Mouse (Mus musculus) hindbrain, embryonic 10.5 days (tissue): ENCODE results near the gene Flvcr2. TPM values are rescaled to one million over a fixed set of nuclear protein-coding genes. Genes with fewer than 3 reads are reported as not detected.
A peak's percentile ranks its signal among the peaks of the same experiment; 100 is the strongest.

Source experiments
- DNase-seq: peaks from one replicate; pipeline ENCODE4 v3.0.0-alpha.2; 2017; ENCODE audit warnings: low spot score
- H3K27ac ChIP-seq: fragments of 300-500 bp; sonication (generic); 2 replicates; pipeline ENCODE4 v1.5.1; 2016; ENCODE audit warnings: mild to moderate bottlenecking, moderate library complexity
- H3K27me3 ChIP-seq: fragments of 300-500 bp; sonication (generic); 2 replicates; pipeline ENCODE4 v1.6.1; 2016; ENCODE audit warnings: mild to moderate bottlenecking; ENCODE audit not compliant: poor library complexity, insufficient read depth, severe bottlenecking
- H3K36me3 ChIP-seq: fragments of 300-500 bp; sonication (generic); 2 replicates; pipeline ENCODE4 v1.6.1; 2016; ENCODE audit warnings: mild to moderate bottlenecking, moderate library complexity
- H3K4me1 ChIP-seq: fragments of 300-500 bp; sonication (generic); replicated peaks from 2 replicates; pipeline ENCODE4 v1.6.1; 2016; ENCODE audit warnings: mild to moderate bottlenecking
- H3K4me3 ChIP-seq: fragments of 300-500 bp; sonication (generic); 2 replicates; pipeline ENCODE4 v1.5.1; 2016; ENCODE audit warnings: mild to moderate bottlenecking, moderate library complexity
- H3K9me3 ChIP-seq: fragments of 300-500 bp; sonication (generic); 2 replicates; pipeline ENCODE4 v1.6.1; 2016; ENCODE audit warnings: mild to moderate bottlenecking, moderate library complexity
- WGBS: fragments of 180-500 bp; shearing (Covaris S2); methylation state at CpG from one replicate; pipeline ENCODE4 v1.1.7; 2016; 5-methylcytosine and 5-hydroxymethylcytosine counted together
- polyA plus RNA-seq: library from polyadenylated mRNA; unstranded; fragments of >200 nt; fragmentation: Nextera tagmentation; extraction: Ambion mirVana; gene quantifications from 2 replicates; pipeline ENCODE4 v1.2.1, GENCODE M21; 2016

Flvcr2 gene
- polyA plus RNA-seq, 1 experiment from 2014 or later: 1.0 TPM

- Histone ChIP-seq H3K4me3 (peak within 1 kb of the TSS; percentile 88), H3K9me3 (no peaks in the 10 kb centered on the region), H3K36me3 (peaks cover 56% of the 10 kb centered on the region), H3K4me1 (peaks cover 26% of the 10 kb centered on the region), H3K27ac (peak within 1 kb of the TSS; percentile 96), H3K27me3 (no peaks in the 10 kb centered on the region)
- WGBS: under 1% methylated on average over 67 of the region's 67 CpGs
- DNase-seq: peak; percentile 97
Measured at GRCm38 (mm10) chr12:85824438-85825264, 78.3 kb downstream of the Flvcr2 start, which contains the start of the genes Erg28 and Ttll5. Gene Erg28 (minus strand): TSS chr12:85824550. Gene Ttll5 (plus strand): TSS chr12:85824659.

- DNase-seq: no peak
- H3K36me3 ChIP-seq: peaks cover 55% of the 10 kb centered on the region
- 15% methylated on average over 8 of the region's 8 CpGs for WGBS
- H3K4me1 ChIP-seq: peaks cover 26% of the 10 kb centered on the region
- H3K9me3 ChIP-seq: no peaks in the 10 kb centered on the region
- H3K4me3 ChIP-seq: peak overlapping the region; percentile 88
- H3K27ac ChIP-seq: peak overlapping the region; percentile 96
- H3K27me3 ChIP-seq: no peaks in the 10 kb centered on the region
Measured at GRCm38 (mm10) chr12:85825361-85825760, 79.0 kb downstream of the Flvcr2 start.

GRCm38 (mm10) chr12:85825822-85826221 lies 79.5 kb downstream of the Flvcr2 start:
- H3K4me3 ChIP-seq: peak overlapping the region; percentile 88
- H3K36me3 ChIP-seq: peaks cover 53% of the 10 kb centered on the region
- no peak overlapping the region for H3K27ac ChIP-seq
- no peaks in the 10 kb centered on the region for H3K9me3 ChIP-seq
- no peaks in the 10 kb centered on the region for H3K27me3 ChIP-seq
- H3K4me1 ChIP-seq: peaks cover 26% of the 10 kb centered on the region
- WGBS: 83% methylated on average over 2 of the region's 2 CpGs
- no peak for DNase-seq

GRCm38 (mm10) chr12:85828856-85829255 lies 82.5 kb downstream of the Flvcr2 start:
- Histone ChIP-seq H3K27me3 (no peaks in the 10 kb centered on the region), H3K9me3 (no peaks in the 10 kb centered on the region), H3K36me3 (peaks cover 68% of the 10 kb centered on the region), H3K4me3 (no peak overlapping the region), H3K4me1 (peaks cover 12% of the 10 kb centered on the region), H3K27ac (no peak overlapping the region)
- 92% methylated on average over 3 of the region's 3 CpGs for WGBS
- DNase-seq: no peak

- no peak for DNase-seq
- no peaks in the 10 kb centered on the region for H3K9me3 ChIP-seq
- no peak overlapping the region for H3K4me3 ChIP-seq
- H3K27me3 ChIP-seq: no peaks in the 10 kb centered on the region
- peaks cover 76% of the 10 kb centered on the region for H3K36me3 ChIP-seq
- WGBS: 92% methylated on average over 3 of the region's 3 CpGs
- no peak overlapping the region for H3K27ac ChIP-seq
- peaks cover 10% of the 10 kb centered on the region for H3K4me1 ChIP-seq
Measured at GRCm38 (mm10) chr12:85829866-85830265, 83.5 kb downstream of the Flvcr2 start.

- Histone ChIP-seq H3K4me1 (peaks cover 2% of the 10 kb centered on the region), H3K36me3 (peaks cover 83% of the 10 kb centered on the region), H3K27ac (no peak overlapping the region), H3K4me3 (no peak overlapping the region), H3K27me3 (no peaks in the 10 kb centered on the region), H3K9me3 (no peaks in the 10 kb centered on the region)
- 97% methylated on average over 3 of the region's 3 CpGs for WGBS
- DNase-seq: no peak
Measured at GRCm38 (mm10) chr12:85830691-85831090, 84.4 kb downstream of the Flvcr2 start.

- no peak overlapping the region for H3K4me3 ChIP-seq
- 88% methylated on average over 2 of the region's 2 CpGs for WGBS
- H3K27ac ChIP-seq: no peak overlapping the region
- no peaks in the 10 kb centered on the region for H3K9me3 ChIP-seq
- peaks cover 60% of the 10 kb centered on the region for H3K36me3 ChIP-seq
- H3K4me1 ChIP-seq: no peaks in the 10 kb centered on the region
- no peaks in the 10 kb centered on the region for H3K27me3 ChIP-seq
- no peak for DNase-seq
Measured at GRCm38 (mm10) chr12:85834543-85834942, 88.2 kb downstream of the Flvcr2 start.

- 86% methylated on average over 2 of the region's 2 CpGs for WGBS
- Histone ChIP-seq H3K27ac (no peak overlapping the region), H3K9me3 (no peaks in the 10 kb centered on the region), H3K4me3 (no peak overlapping the region), H3K27me3 (no peaks in the 10 kb centered on the region), H3K4me1 (no peaks in the 10 kb centered on the region), H3K36me3 (peaks cover 44% of the 10 kb centered on the region)
- DNase-seq: no peak
Measured at GRCm38 (mm10) chr12:85837765-85838164, 91.4 kb downstream of the Flvcr2 start.

- no peak overlapping the region for H3K27ac ChIP-seq
- no peaks in the 10 kb centered on the region for H3K4me1 ChIP-seq
- no peaks in the 10 kb centered on the region for H3K27me3 ChIP-seq
- H3K36me3 ChIP-seq: peaks cover 37% of the 10 kb centered on the region
- DNase-seq: no peak
- 93% methylated on average over 12 of the region's 12 CpGs for WGBS
- H3K9me3 ChIP-seq: no peaks in the 10 kb centered on the region
- H3K4me3 ChIP-seq: no peak overlapping the region
Measured at GRCm38 (mm10) chr12:85839371-85840000, 93.1 kb downstream of the Flvcr2 start.

- Histone ChIP-seq H3K27me3 (no peaks in the 10 kb centered on the region), H3K4me3 (no peak overlapping the region), H3K9me3 (no peaks in the 10 kb centered on the region), H3K36me3 (peaks cover 51% of the 10 kb centered on the region), H3K27ac (no peak overlapping the region), H3K4me1 (no peaks in the 10 kb centered on the region)
- DNase-seq: peak; percentile 6
- 85% methylated on average over 7 of the region's 7 CpGs for WGBS
Measured at GRCm38 (mm10) chr12:85848164-85848958, 102.0 kb downstream of the Flvcr2 start.

GRCm38 (mm10) chr12:85850661-85851060 lies 104.3 kb downstream of the Flvcr2 start:
- H3K27ac ChIP-seq: no peak overlapping the region
- H3K4me3 ChIP-seq: no peak overlapping the region
- no peaks in the 10 kb centered on the region for H3K9me3 ChIP-seq
- WGBS: 87% methylated on average over 8 of the region's 8 CpGs
- no peak for DNase-seq
- H3K4me1 ChIP-seq: no peaks in the 10 kb centered on the region
- H3K27me3 ChIP-seq: no peaks in the 10 kb centered on the region
- peaks cover 50% of the 10 kb centered on the region for H3K36me3 ChIP-seq

- Histone ChIP-seq H3K27ac (no peak overlapping the region), H3K27me3 (no peaks in the 10 kb centered on the region), H3K9me3 (no peaks in the 10 kb centered on the region), H3K4me3 (no peak overlapping the region), H3K36me3 (peaks cover 58% of the 10 kb centered on the region), H3K4me1 (no peaks in the 10 kb centered on the region)
- WGBS: 92% methylated on average over 4 of the region's 4 CpGs
- DNase-seq: no peak
Measured at GRCm38 (mm10) chr12:85853836-85854235, 107.5 kb downstream of the Flvcr2 start.
